Mouse (Mus musculus) heart, adult 8-10 months (tissue): ENCODE measurements around the gene 1700023F06Rik. TPM values are rescaled to one million over a fixed set of nuclear protein-coding genes. Genes with fewer than 3 reads are reported as not detected.
A peak's percentile ranks its signal among the peaks of the same experiment; 100 is the strongest.

ENCODE experiments used
- DNase-seq: peaks from one replicate; pipeline ENCODE4 v3.0.0; 2022; ENCODE audit warnings: low spot score
- total RNA-seq, 4 experiments: library from RNA; stranded (reverse); gene quantifications; 2 replicates each; pipeline ENCODE4 v1.2.4; 2022

1700023F06Rik gene
- total RNA-seq, 4 experiments from 2014 or later, result not detected

GRCm38 (mm10) chr11:103162132-103162531 lies 46.2 kb downstream of the 1700023F06Rik start:
- DNase-seq, result no peak

GRCm38 (mm10) chr11:103161449-103161848 lies 46.9 kb downstream of the 1700023F06Rik start:
- DNase-seq, result no peak

- DNase-seq, result no peak
These were observed 47.6 kb downstream of the 1700023F06Rik start for GRCm38 (mm10) chr11:103160738-103161137.

GRCm38 (mm10) chr11:103158621-103159478 lies 49.5 kb downstream of the 1700023F06Rik start:
- peak; percentile 96 for DNase-seq

- no peak for DNase-seq
These were observed 58.6 kb downstream of the 1700023F06Rik start for GRCm38 (mm10) chr11:103149771-103150170.

Other genes starting within 250 kb of the 1700023F06Rik start
- 10 to 100 TPM; 67.2 to 74.7 (median 70.0) TPM for gene Nmt1, start 180.4 kb downstream of the 1700023F06Rik start, total RNA-seq
- 10 to 100 TPM; 54.2 to 95.5 (median 77.9) TPM for gene Dcakd, start 180.2 kb downstream of the 1700023F06Rik start, total RNA-seq
- gene Plcd3, start 106.9 kb downstream of the 1700023F06Rik start, total RNA-seq, result 10 to 100 TPM; 10.7 to 19.1 (median 12.1) TPM
- 10 to 100 TPM; 24.1 to 39.8 (median 32.0) TPM for gene Acbd4, start 106.9 kb downstream of the 1700023F06Rik start, total RNA-seq
- 10 to 100 TPM; 15.9 to 18.6 (median 17.0) TPM for gene Hexim1, start 92.3 kb downstream of the 1700023F06Rik start, total RNA-seq
- 1 to 10 TPM; 1.2 to 2.0 (median 1.9) TPM for gene Hexim2, start 76.1 kb downstream of the 1700023F06Rik start, total RNA-seq
- gene Fmnl1, start 37.5 kb downstream of the 1700023F06Rik start, total RNA-seq, result 10 to 100 TPM in 3 of 4 experiments, 1 to 10 TPM in 1; 9.3 to 20.1 (median 13.2) TPM
- gene Spata32, start 9.9 kb upstream of the 1700023F06Rik start, total RNA-seq, result not detected
- 1 to 10 TPM; 2.7 to 3.9 (median 3.6) TPM for gene Map3k14, start 58.9 kb upstream of the 1700023F06Rik start, total RNA-seq
- 10 to 100 TPM; 11.9 to 20.4 (median 13.3) TPM for gene Arhgap27, start 155.1 kb upstream of the 1700023F06Rik start, total RNA-seq
- gene Plekhm1, start 204.1 kb upstream of the 1700023F06Rik start, total RNA-seq, result 10 to 100 TPM; 11.0 to 12.5 (median 11.6) TPM